ENCODE assay signal across 14 mouse cellular contexts in the genomic region with DNA sequence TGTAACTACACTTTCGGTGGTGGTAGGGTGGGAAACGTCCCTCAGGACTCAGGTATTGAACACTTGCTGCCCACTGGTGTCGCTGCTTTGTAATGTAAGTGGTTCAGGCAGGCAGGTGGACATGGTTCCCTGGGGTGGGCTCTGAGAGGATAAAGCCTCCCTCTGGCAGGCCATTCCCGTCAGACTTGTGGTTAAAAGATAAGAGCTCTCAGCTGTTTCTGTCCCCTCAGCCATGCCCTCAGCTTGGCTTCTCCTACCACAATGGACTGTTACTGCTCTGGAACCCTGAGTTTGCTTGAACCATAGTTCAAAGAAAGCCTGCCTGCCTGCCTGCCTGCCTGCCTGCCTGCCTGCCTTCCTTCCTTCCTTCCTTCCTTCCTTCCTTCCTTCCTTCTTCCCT.
"Had no signal": no experiment of that assay in that cellular context is flagged by ENCODE, and none has a peak within 500 bp of the region (broad histone marks: within the 10 kb centered on the region; RNA-seq: fewer than 3 reads in every experiment).

No protein-coding gene starts in this region.

- H3K9me3 ChIP-seq: intestine, embryonic 15.5 days; limb, embryonic 10.5 days; liver, embryonic 15.5 days; lung, embryonic 15.5 days; midbrain, embryonic 13.5 days; neural tube, embryonic 15.5 days had no signal

- H3K9ac ChIP-seq: intestine, embryonic 15.5 days; liver, embryonic 15.5 days; lung, embryonic 15.5 days; midbrain, embryonic 13.5 days; neural tube, embryonic 15.5 days had no signal

- H3K4me1 ChIP-seq: intestine, embryonic 15.5 days; limb, embryonic 10.5 days; liver, embryonic 15.5 days; lung, embryonic 15.5 days; midbrain, embryonic 13.5 days; neural tube, embryonic 15.5 days had no signal

- ATAC-seq: intestine, embryonic 15.5 days; midbrain, embryonic 13.5 days had no signal

- DNase-seq: kidney, adult 18-20 months; kidney, postnatal 14 days; lung, postnatal 14 days; right cerebral cortex, adult 18-20 months; right cerebral cortex, postnatal 25 days; thymus, postnatal 4 days had no signal

- H3K27me3 ChIP-seq: intestine, embryonic 15.5 days; liver, embryonic 15.5 days; lung, embryonic 15.5 days; midbrain, embryonic 13.5 days; neural tube, embryonic 15.5 days had no signal

- H3K4me2 ChIP-seq: intestine, embryonic 15.5 days; liver, embryonic 15.5 days; lung, embryonic 15.5 days; midbrain, embryonic 13.5 days; neural tube, embryonic 15.5 days had no signal

- H3K27ac ChIP-seq: intestine, embryonic 15.5 days; limb, embryonic 10.5 days; liver, embryonic 15.5 days; lung, embryonic 15.5 days; macrophage; midbrain, embryonic 13.5 days; neural tube, embryonic 15.5 days; stomach, postnatal 0 days had no signal

- H3K4me3 ChIP-seq: intestine, embryonic 15.5 days; limb, embryonic 10.5 days; liver, embryonic 15.5 days; lung, embryonic 15.5 days; midbrain, embryonic 13.5 days; neural tube, embryonic 15.5 days had no signal
